Mouse (Mus musculus) kidney, adult 11 months (tissue): ENCODE measurements at regions not wholly inside any gene's neighbourhood (a gene's known extent, or its start where the extent isn't known, plus 50 kb on each side); places are given as distances from the start of the nearest gene placed in this dataset.
"Not testable (repeated sequence)": the region's sequence is repeated elsewhere in the genome, so short reads cannot be mapped to it uniquely, and the experiment has no call there.

Experiments used
- DNase-seq: peaks from one replicate; pipeline ENCODE4 v3.0.0; 2022

- DNase-seq: not testable (repeated sequence)
These were observed 203.5 kb upstream of the Asrgl1 start for GRCm38 (mm10) chr19:9338971-9339370.

- DNase-seq: not testable (repeated sequence)
These were observed 202.0 kb upstream of the Asrgl1 start for GRCm38 (mm10) chr19:9337447-9337846.

DNA sequence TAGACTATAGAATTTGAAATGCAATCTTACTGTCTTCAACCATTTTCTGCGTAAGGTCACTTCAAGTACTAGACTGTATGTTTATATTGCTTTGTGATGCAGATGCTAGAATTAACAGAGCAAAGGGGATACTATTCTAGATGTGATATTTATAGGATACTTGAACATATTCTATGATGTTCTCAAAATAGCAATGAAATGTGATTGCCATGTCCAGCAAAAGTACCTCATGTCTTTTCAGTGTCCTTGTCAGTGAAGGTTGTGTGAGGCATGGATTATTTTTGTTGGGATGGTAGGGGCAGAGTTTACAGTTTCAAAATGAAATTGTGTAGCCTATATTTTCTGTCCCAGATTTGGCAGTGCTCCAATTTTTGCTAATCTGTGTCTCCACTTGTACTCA is 182.5 kb upstream of the Asrgl1 start:
- not testable (repeated sequence) for DNase-seq

GRCm38 (mm10) chr19:9316162-9316561 is 180.7 kb upstream of the Asrgl1 start:
- DNase-seq: not testable (repeated sequence)

- DNase-seq: peak; percentile 23
These were observed 147.7 kb upstream of the Asrgl1 start for GRCm38 (mm10) chr19:9283176-9283575.

DNA sequence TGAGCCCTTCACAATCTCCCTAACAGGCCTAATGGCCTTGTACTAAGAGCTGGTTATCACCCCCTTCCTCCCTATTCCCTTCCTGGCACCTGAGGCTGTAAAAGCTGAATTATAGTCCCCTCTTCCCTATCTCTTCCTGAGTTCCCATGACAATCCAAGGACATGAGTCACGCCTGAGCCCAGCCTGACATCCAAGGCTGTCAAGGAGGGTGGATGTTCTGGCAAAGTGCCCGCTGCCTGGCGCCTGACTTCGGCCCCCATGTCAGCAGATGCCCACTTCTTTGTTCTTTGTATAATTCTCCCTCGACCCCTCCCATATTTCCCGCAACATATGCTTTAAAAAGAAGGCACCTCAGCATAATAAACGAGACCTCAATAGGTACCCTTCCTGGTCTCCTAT is 99.2 kb upstream of the Asrgl1 start:
- not testable (repeated sequence) for DNase-seq
